7 mouse cellular contexts compared by ENCODE assay signal in the genomic region with DNA sequence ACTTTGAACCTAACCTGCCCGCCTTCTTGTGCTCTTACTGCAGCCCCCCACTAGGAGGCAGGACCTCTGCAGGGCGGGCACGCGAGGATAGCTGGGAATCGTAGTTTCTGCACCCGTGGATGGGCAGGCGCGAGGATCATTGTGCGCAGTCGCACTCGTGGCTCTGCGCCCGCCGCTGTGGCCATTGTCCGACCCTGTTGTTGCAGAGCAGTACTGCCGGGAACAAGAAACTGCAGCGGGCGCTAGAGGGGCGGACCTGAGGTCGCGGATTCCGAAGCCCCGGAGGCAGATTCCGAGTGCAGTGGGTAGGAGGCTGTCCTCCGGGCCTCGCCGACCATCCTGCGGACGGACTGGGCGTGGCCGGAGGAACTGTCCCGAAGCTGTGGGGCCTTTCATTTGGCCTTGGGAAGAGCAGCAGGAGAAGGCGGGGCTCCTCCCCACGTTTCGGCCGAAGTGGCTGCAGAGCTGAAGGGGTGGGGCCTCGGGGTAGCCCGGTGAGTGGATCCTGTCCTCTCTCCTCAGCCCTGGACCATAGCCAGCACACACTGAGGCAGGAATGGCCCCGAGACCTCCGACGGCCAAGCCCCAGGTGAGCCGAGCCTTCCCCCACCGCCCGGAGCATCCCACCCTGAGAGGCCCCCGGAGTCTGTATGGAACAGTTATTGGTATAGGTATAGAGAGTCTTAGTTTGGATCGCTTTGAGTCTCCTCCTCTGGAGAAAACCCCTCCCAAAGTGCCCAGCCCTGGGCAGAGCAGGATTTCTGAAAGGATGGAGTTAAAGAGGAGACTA. TPM values are rescaled to one million over a fixed set of nuclear protein-coding genes. Genes with fewer than 3 reads are reported as not detected.
DNase-seq lines count a peak whose midpoint lies in the region; ATAC-seq lines count a peak whose summit lies in the region.

A gene (plus strand): TSS at position 146 of the 790 bp plus-strand sequence.

- H3K27me3 ChIP-seq in limb, embryonic 10.5 days (ENCODE audit: low read depth, poor library complexity, severe bottlenecking) = no peaks in the 10 kb centered on the region
- H3K27me3 ChIP-seq in midbrain, embryonic 13.5 days = no peaks in the 10 kb centered on the region; the same call in 1 of the 2 replicates

- H3K36me3 ChIP-seq in limb, embryonic 10.5 days = peaks cover 40% of the 10 kb centered on the region
- peaks cover 33% of the 10 kb centered on the region for H3K36me3 ChIP-seq in midbrain, embryonic 13.5 days

- WGBS in limb, embryonic 10.5 days = under 1% methylated on average over 46 of the region's 46 CpGs
- WGBS in midbrain, embryonic 13.5 days = 0% methylated on average over 46 of the region's 46 CpGs

- H3K27ac ChIP-seq in limb, embryonic 10.5 days = peak within 1 kb of the TSS; percentile 95
- H3K27ac ChIP-seq in midbrain, embryonic 13.5 days = peak within 1 kb of the TSS; percentile 97

- peak; percentile 94 for ATAC-seq in granulocyte monocyte progenitor cell, adult 5-6 weeks (replicated peaks; ENCODE audit: poor library complexity, severe bottlenecking)
- peak; percentile 98 for ATAC-seq in midbrain, embryonic 13.5 days

- DNase-seq in adrenal gland, adult 8-10 months = peak; percentile 90
- peak; percentile 95 for DNase-seq in embryo, embryonic 9.5 days (ENCODE audit: extremely low spot score)
- DNase-seq in kidney, adult 11 months = peak; percentile 96
- DNase-seq in limb, embryonic 10.5 days (ENCODE audit: low spot score) = peak; percentile 95
- peak; percentile 75 for DNase-seq in spleen, adult 12 weeks (ENCODE audit: low spot score)

- peaks cover 33% of the 10 kb centered on the region for H3K4me1 ChIP-seq in limb, embryonic 10.5 days
- peaks cover 19% of the 10 kb centered on the region for H3K4me1 ChIP-seq in midbrain, embryonic 13.5 days (replicated peaks)

- peak within 1 kb of the TSS; percentile 67 for H3K4me2 ChIP-seq in midbrain, embryonic 13.5 days (replicated peaks)

- peak within 1 kb of the TSS; percentile 93 for H3K9ac ChIP-seq in midbrain, embryonic 13.5 days (replicated peaks)

- H3K9me3 ChIP-seq in limb, embryonic 10.5 days (replicated peaks) = no peaks in the 10 kb centered on the region
- peaks cover 18% of the 10 kb centered on the region; the same call in 1 of the 2 replicates for H3K9me3 ChIP-seq in midbrain, embryonic 13.5 days

- H3K4me3 ChIP-seq in limb, embryonic 10.5 days = peak within 1 kb of the TSS; percentile 65
- peak within 1 kb of the TSS; percentile 84 for H3K4me3 ChIP-seq in midbrain, embryonic 13.5 days (replicated peaks)

RNA-seq across cellular contexts. Expression of the gene that starts here (rescaled TPM):
- total RNA-seq in adrenal gland, adult 8-10 months (2022) = 10 to 100 TPM in 2 of 4 experiments, 1 to 10 TPM in 2; 6.4 to 12.4 (median 8.9) TPM
- 6.7 and 9.2 TPM in 2 replicates for total RNA-seq in granulocyte monocyte progenitor cell, adult 5-6 weeks (2014; fragmentation: Nextera tagmentation)
- 6.0 and 7.8 TPM in 2 replicates for total RNA-seq in granulocyte monocyte progenitor cell, adult 5-6 weeks (2017)
- 21.6 and 28.7 TPM in 2 replicates for polyA plus RNA-seq in limb, embryonic 10.5 days (2016; fragmentation: Nextera tagmentation; extraction: Ambion mirVana)
- 44.4 and 46.9 TPM in 2 replicates for polyA plus RNA-seq in midbrain, embryonic 13.5 days (2015; fragmentation: Nextera tagmentation; extraction: Ambion mirVana)

Comparison
In these comparisons a context has a peak if more than half of its experiments do, and no peak if none do; other contexts are left out.
1. Peak in every context shown above with its lines: DNase-seq, ATAC-seq, H3K4me3 ChIP-seq and H3K27ac ChIP-seq.